Comparison of ENCODE assay signal across 19 mouse cellular contexts in genomic region chr6:128058157-128058556, GRCm38 (mm10).
A peak's percentile ranks its signal among the peaks of the same experiment; 100 is the strongest.
DNase-seq lines count a peak whose midpoint lies in the region; ATAC-seq and TF ChIP-seq lines count a peak whose summit lies in the region.
"Had no signal": no experiment of that assay in that cellular context is flagged by ENCODE, and none has a peak within 500 bp of the region (broad histone marks: within the 10 kb centered on the region; RNA-seq: fewer than 3 reads in every experiment).

No protein-coding gene starts in this region.

- no peak for TF ChIP-seq CTCF in forebrain, postnatal 0 days (IDR thresholded peaks at IDR 0.05; ENCODE audit: low read depth)

- H3K9ac ChIP-seq in forebrain, postnatal 0 days: no peak overlapping the region
- peak overlapping the region; percentile 51; the same call in 1 of the 2 replicates for H3K9ac ChIP-seq in hindbrain, embryonic 13.5 days
- peak overlapping the region; percentile 36 for H3K9ac ChIP-seq in midbrain, embryonic 16.5 days (ENCODE audit: low read depth, low read length)
- H3K9ac ChIP-seq: embryonic facial prominence, embryonic 15.5 days; liver, embryonic 14.5 days had no signal

- no peak overlapping the region for H3K27ac ChIP-seq in forebrain, postnatal 0 days (ENCODE audit: low read depth, low read length)
- H3K27ac ChIP-seq in forebrain, embryonic 10.5 days: no peak overlapping the region
- H3K27ac ChIP-seq in hindbrain, embryonic 13.5 days: peak overlapping the region; percentile 80
- H3K27ac ChIP-seq in midbrain, embryonic 16.5 days (ENCODE audit: low read length): no peak overlapping the region
- H3K27ac ChIP-seq: embryonic facial prominence, embryonic 15.5 days; limb, embryonic 13.5 days; liver, embryonic 14.5 days had no signal

- H3K9me3 ChIP-seq in forebrain, postnatal 0 days (ENCODE audit: low read length): no peaks in the 10 kb centered on the region
- H3K9me3 ChIP-seq in forebrain, embryonic 10.5 days: no peaks in the 10 kb centered on the region
- H3K9me3 ChIP-seq in hindbrain, embryonic 13.5 days: no peaks in the 10 kb centered on the region
- H3K9me3 ChIP-seq in midbrain, embryonic 16.5 days (replicated peaks; ENCODE audit: control insufficient read depth, low read length, poor library complexity, severe bottlenecking): no peaks in the 10 kb centered on the region
- H3K9me3 ChIP-seq: embryonic facial prominence, embryonic 15.5 days; limb, embryonic 13.5 days had no signal

- DNase-seq in cerebellum, adult 8-10 months: no peak
- no peak for DNase-seq in forebrain, postnatal 0 days
- no peak for DNase-seq in forebrain, embryonic 10.5 days (ENCODE audit: extremely low spot score, low spot score)
- no peak for DNase-seq in left cerebral cortex, adult 9 months (ENCODE audit: low spot score in 2 of 2)
- DNase-seq in thymus, postnatal 4 days: no peak
- DNase-seq: gastrocnemius, postnatal 25 days; kidney, adult 8-10 months; kidney, postnatal 36 days; right cerebral cortex, postnatal 14 days; thymus, postnatal 25 days had no signal

- no peaks in the 10 kb centered on the region for H3K36me3 ChIP-seq in forebrain, postnatal 0 days (ENCODE audit: insufficient read depth)
- no peaks in the 10 kb centered on the region for H3K36me3 ChIP-seq in forebrain, embryonic 10.5 days (replicated peaks)
- no peaks in the 10 kb centered on the region for H3K36me3 ChIP-seq in hindbrain, embryonic 13.5 days
- H3K36me3 ChIP-seq in midbrain, embryonic 16.5 days (ENCODE audit: control insufficient read depth, insufficient read depth, low read length): no peaks in the 10 kb centered on the region
- H3K36me3 ChIP-seq: embryonic facial prominence, embryonic 15.5 days; G1E had no signal

- no peak overlapping the region for H3K4me3 ChIP-seq in forebrain, postnatal 0 days (ENCODE audit: low read depth, low read length)
- no peak overlapping the region for H3K4me3 ChIP-seq in forebrain, embryonic 10.5 days
- no peak overlapping the region for H3K4me3 ChIP-seq in hindbrain, embryonic 13.5 days
- no peak overlapping the region for H3K4me3 ChIP-seq in midbrain, embryonic 16.5 days (ENCODE audit: low read depth, low read length)
- H3K4me3 ChIP-seq: embryonic facial prominence, embryonic 15.5 days; limb, embryonic 13.5 days; myocyte had no signal

- 51% methylated on average over 7 of the region's 7 CpGs for WGBS in forebrain, postnatal 0 days
- 47% methylated on average over 7 of the region's 7 CpGs for WGBS in forebrain, embryonic 10.5 days
- WGBS in hindbrain, embryonic 13.5 days: 22% methylated on average over 7 of the region's 7 CpGs
- 42% methylated on average over 7 of the region's 7 CpGs for WGBS in midbrain, embryonic 16.5 days

- H3K4me2 ChIP-seq in forebrain, postnatal 0 days (ENCODE audit: low read depth): no peak overlapping the region
- H3K4me2 ChIP-seq in hindbrain, embryonic 13.5 days: peak overlapping the region; percentile 33
- H3K4me2 ChIP-seq in midbrain, embryonic 16.5 days (ENCODE audit: low read length): peak overlapping the region; percentile 4
- H3K4me2 ChIP-seq: embryonic facial prominence, embryonic 15.5 days; limb, embryonic 13.5 days had no signal

- no peaks in the 10 kb centered on the region for H3K27me3 ChIP-seq in forebrain, postnatal 0 days (ENCODE audit: insufficient read depth, low read length)
- no peaks in the 10 kb centered on the region for H3K27me3 ChIP-seq in forebrain, embryonic 10.5 days (ENCODE audit: poor library complexity, severe bottlenecking)
- no peaks in the 10 kb centered on the region for H3K27me3 ChIP-seq in hindbrain, embryonic 13.5 days
- no peaks in the 10 kb centered on the region for H3K27me3 ChIP-seq in midbrain, embryonic 16.5 days (ENCODE audit: control insufficient read depth, insufficient read depth, low read depth, low read length)
- H3K27me3 ChIP-seq: embryonic facial prominence, embryonic 15.5 days; limb, embryonic 13.5 days had no signal

- 0 out of 2 replicates have a peak, but pooled peaks cover 6% of the 10 kb centered on the region for H3K4me1 ChIP-seq in forebrain, postnatal 0 days (ENCODE audit: insufficient read depth)
- H3K4me1 ChIP-seq in forebrain, embryonic 10.5 days: peaks cover 21% of the 10 kb centered on the region
- peaks cover 26% of the 10 kb centered on the region for H3K4me1 ChIP-seq in hindbrain, embryonic 13.5 days (replicated peaks)
- H3K4me1 ChIP-seq in midbrain, embryonic 16.5 days (ENCODE audit: control insufficient read depth, insufficient read depth, low read length): peaks cover 13% of the 10 kb centered on the region

- peak; percentile 13; the same call in 1 of the 2 replicates for ATAC-seq in cerebellum, adult (ENCODE audit: insufficient number of reproducible peaks, low FRiP score, low TSS enrichment)
- peak; percentile 47; the same call in 1 of the 2 replicates for ATAC-seq in forebrain, postnatal 0 days
- peak; percentile 79 for ATAC-seq in hindbrain, embryonic 13.5 days (ENCODE audit: low FRiP score)
- ATAC-seq in midbrain, embryonic 16.5 days: no peak
- ATAC-seq: CD4-positive, CD25-positive, alpha-beta regulatory T cell, adult 4 months had no signal
